Comparison of ENCODE assay signal across 13 mouse cellular contexts in the genomic region with DNA sequence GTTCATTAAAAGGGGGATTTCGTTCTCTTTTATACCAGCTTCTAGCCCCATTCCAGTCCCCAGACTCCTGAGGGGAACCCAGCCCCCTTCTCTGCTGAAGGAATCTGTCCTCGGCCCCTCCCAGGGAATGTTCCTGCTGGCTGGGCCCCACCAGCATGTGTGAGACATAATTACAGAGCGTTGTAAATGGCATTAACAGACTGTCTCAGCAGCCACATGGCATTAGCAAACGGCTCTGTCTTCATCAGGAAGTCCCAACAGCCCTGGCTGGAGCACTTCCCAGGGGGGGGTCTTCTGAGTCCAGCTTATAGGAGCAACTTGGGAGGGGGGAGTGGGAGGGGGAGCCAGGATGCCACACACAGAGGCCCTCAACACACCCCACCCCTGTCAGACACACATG. TPM values are rescaled to one million over a fixed set of nuclear protein-coding genes. Genes with fewer than 3 reads are reported as not detected.
DNase-seq lines count a peak whose midpoint lies in the region; ATAC-seq lines count a peak whose summit lies in the region.
"Had no signal": no experiment of that assay in that cellular context is flagged by ENCODE, and none has a peak within 500 bp of the region (broad histone marks: within the 10 kb centered on the region; RNA-seq: fewer than 3 reads in every experiment).

No protein-coding gene starts in this region.

- H3K4me1 ChIP-seq in forebrain, embryonic 12.5 days, result peaks cover 35% of the 10 kb centered on the region
- peaks cover 45% of the 10 kb centered on the region for H3K4me1 ChIP-seq in limb, embryonic 12.5 days (replicated peaks)

- no peaks in the 10 kb centered on the region for H3K9me3 ChIP-seq in forebrain, embryonic 12.5 days
- H3K9me3 ChIP-seq in limb, embryonic 12.5 days, result peaks cover 8% of the 10 kb centered on the region

- peaks cover 64% of the 10 kb centered on the region for H3K27me3 ChIP-seq in forebrain, embryonic 12.5 days
- peaks cover 18% of the 10 kb centered on the region for H3K27me3 ChIP-seq in limb, embryonic 12.5 days

- peak overlapping the region; percentile 59; the same call in 1 of the 2 replicates for H3K27ac ChIP-seq in forebrain, embryonic 12.5 days
- peak overlapping the region; percentile 66 for H3K27ac ChIP-seq in limb, embryonic 12.5 days

- WGBS in forebrain, embryonic 12.5 days, result 22% methylated on average over 4 of the region's 4 CpGs
- 8% methylated on average over 4 of the region's 4 CpGs for WGBS in limb, embryonic 12.5 days

- no peak overlapping the region for H3K4me3 ChIP-seq in forebrain, embryonic 12.5 days (replicated peaks)
- no peak overlapping the region for H3K4me3 ChIP-seq in limb, embryonic 12.5 days (replicated peaks)

- peak; percentile 6 to 44 for DNase-seq in layer of hippocampus, adult 18-20 months (ENCODE audit: low spot score in 2 of 2)
- no peak for DNase-seq in layer of hippocampus, adult 9-11 months
- peak; percentile 44 for DNase-seq in embryo, embryonic 10.5 days (ENCODE audit: low spot score)
- no peak for DNase-seq in gastrocnemius, adult 8-10 months (ENCODE audit: low spot score in 2 of 2)
- no peak for DNase-seq in heart, adult 9 months (ENCODE audit: low spot score in 2 of 2)
- DNase-seq in testis, postnatal 10 days (ENCODE audit: low spot score), result no peak
- DNase-seq: adrenal gland, adult 8-10 months; cerebellum, adult 18-20 months; spleen, adult 18-20 months; thymus, postnatal 36 days had no signal

- no peak overlapping the region for H3K4me2 ChIP-seq in forebrain, embryonic 12.5 days
- peak overlapping the region; percentile 37 for H3K4me2 ChIP-seq in limb, embryonic 12.5 days

- no peaks in the 10 kb centered on the region for H3K36me3 ChIP-seq in forebrain, embryonic 12.5 days (replicated peaks)
- H3K36me3 ChIP-seq in limb, embryonic 12.5 days, result no peaks in the 10 kb centered on the region

- ATAC-seq in forebrain, embryonic 12.5 days (ENCODE audit: low FRiP score), result no peak; the same call in 1 of the 2 replicates
- 0 out of 2 replicates have a peak, but pooled peaks have one; percentile 9 for ATAC-seq in limb, embryonic 12.5 days (ENCODE audit: insufficient number of reproducible peaks, insufficient read depth, low FRiP score, low TSS enrichment, low read depth)

- H3K9ac ChIP-seq in forebrain, embryonic 12.5 days, result peak overlapping the region; percentile 5; the same call in 1 of the 2 replicates
- H3K9ac ChIP-seq in limb, embryonic 12.5 days (replicated peaks), result no peak overlapping the region; the same call in 1 of the 2 replicates
- H3K9ac ChIP-seq: lung, embryonic 14.5 days had no signal

RNA-seq across cellular contexts. Expression of gene Fam222a, which starts 29.1 kb away (rescaled TPM):
- 1 to 10 TPM; 5.2 to 5.3 TPM for total RNA-seq in layer of hippocampus, adult 18-20 months (2021)
- polyA plus RNA-seq in forebrain, embryonic 12.5 days (2016; fragmentation: Nextera tagmentation; extraction: Ambion mirVana), result 6.9 and 10.2 TPM in 2 replicates
- 1.7 and 2.1 TPM in 2 replicates for polyA plus RNA-seq in limb, embryonic 12.5 days (2016; fragmentation: Nextera tagmentation; extraction: Ambion mirVana)
- under 1 TPM; 0.07 to 0.34 (median 0.30) TPM for total RNA-seq in gastrocnemius, adult 8-10 months (2022)

Comparison
In these comparisons a context has a peak if more than half of its experiments do, and no peak if none do; other contexts are left out.
1. DNase-seq: peak in layer of hippocampus, adult 18-20 months (2 of 2) and embryo, embryonic 10.5 days (single experiment); none in layer of hippocampus, adult 9-11 months (single experiment), gastrocnemius, adult 8-10 months (0 of 2), heart, adult 9 months (0 of 2) and testis, postnatal 10 days (single experiment).
2. RNA of gene Fam222a, which starts 29.1 kb away (total RNA-seq): 5.2 to 5.3 TPM in layer of hippocampus, adult 18-20 months; 0.07 to 0.34 TPM in gastrocnemius, adult 8-10 months; every median in the first group is over 4 times any median in the second.